Mouse (Mus musculus) bone marrow, adult 2 months (tissue): ENCODE results near the gene Gzmm. TPM values are rescaled to one million over a fixed set of nuclear protein-coding genes. Genes with fewer than 3 reads are reported as not detected.

Experiments used
- H3K27ac ChIP-seq: fragments of 200-500 bp; 2 replicates; pipeline ENCODE4 v1.5.1; 2012; ENCODE audit warnings: low read depth, mild to moderate bottlenecking, control low read depth, inconsistent platforms, low read length; ENCODE audit not compliant: control insufficient read depth, poor library complexity, insufficient read depth
- H3K4me1 ChIP-seq: fragments of 200-500 bp; 2 replicates; pipeline ENCODE4 v1.6.1; 2011; ENCODE audit warnings: low read length; ENCODE audit not compliant: control insufficient read depth, insufficient read depth
- H3K4me3 ChIP-seq: fragments of 200-500 bp; replicated peaks from 2 replicates; pipeline ENCODE3; 2011; ENCODE audit warnings: mild to moderate bottlenecking, low read depth, low read length, control low read depth; ENCODE audit not compliant: control insufficient read depth
- CTCF ChIP-seq: fragments of 200-500 bp; IDR thresholded peaks from 2 replicates; pipeline ENCODE4 v1.5.1; 2011; ENCODE audit warnings: low read length, control low read depth; ENCODE audit not compliant: control insufficient read depth, insufficient read depth
- POLR2A ChIP-seq: fragments of 200-500 bp; IDR thresholded peaks from 2 replicates; pipeline ENCODE4 v1.6.1; 2011; ENCODE audit warnings: low read depth, mild to moderate bottlenecking, control low read depth, low read length, borderline replicate concordance; ENCODE audit not compliant: control insufficient read depth
- WGBS: fragments of 180-500 bp; shearing (Covaris S2); methylation state at CpG from one replicate; pipeline ENCODE4 v1.1.7; 2018; 5-methylcytosine and 5-hydroxymethylcytosine counted together
- polyA plus RNA-seq: library from polyadenylated mRNA; stranded (reverse); fragments of >200 nt; gene quantifications from 2 replicates; pipeline ENCODE4 v1.2.4, GENCODE M21; 2011; ENCODE audit warnings: low replicate concordance; ENCODE audit not compliant: missing spikeins, insufficient read depth, insufficient read length

The Gzmm gene
- polyA plus RNA-seq, 1 experiment: not detected

GRCm38 (mm10) chr10:79665051-79665450 is 23.8 kb upstream of the Gzmm start:
- no peak overlapping the region for H3K4me3 ChIP-seq
- WGBS: 79% methylated on average over 8 of the region's 8 CpGs
- peaks cover under 1% of the 10 kb centered on the region for H3K4me1 ChIP-seq
- H3K27ac ChIP-seq: no peak overlapping the region
- no peak for TF ChIP-seq POLR2A
- TF ChIP-seq CTCF: no peak

GRCm38 (mm10) chr10:79666493-79666892 is 22.3 kb upstream of the Gzmm start:
- Histone ChIP-seq H3K4me3 (no peak overlapping the region), H3K4me1 (peaks cover 5% of the 10 kb centered on the region), H3K27ac (no peak overlapping the region)
- no peak for TF ChIP-seq CTCF
- no peak for TF ChIP-seq POLR2A
- 75% methylated on average over 9 of the region's 9 CpGs for WGBS

- 78% methylated on average over 5 of the region's 5 CpGs for WGBS
- H3K4me3 ChIP-seq: no peak overlapping the region
- no peak overlapping the region for H3K27ac ChIP-seq
- peaks cover 5% of the 10 kb centered on the region for H3K4me1 ChIP-seq
- no peak for TF ChIP-seq POLR2A
- TF ChIP-seq CTCF: no peak
Observed at GRCm38 (mm10) chr10:79668076-79668475, 20.7 kb upstream of the Gzmm start.

GRCm38 (mm10) chr10:79668771-79669575 is 19.8 kb upstream of the Gzmm start, which contains the start of gene Tpgs1:
TSS of gene Tpgs1 (plus strand) at chr10:79669369.
- peak within 1 kb of the TSS; percentile 96 for H3K4me3 ChIP-seq
- under 1% methylated on average over 45 of the region's 45 CpGs for WGBS

GRCm38 (mm10) chr10:79669576-79670057 is 19.2 kb upstream of the Gzmm start:
- peaks cover 5% of the 10 kb centered on the region for H3K4me1 ChIP-seq
- WGBS: under 1% methylated on average over 47 of the region's 47 CpGs
- H3K4me3 ChIP-seq: peak overlapping the region; percentile 96
- peak overlapping the region; percentile 84 for H3K27ac ChIP-seq
- TF ChIP-seq POLR2A: no peak
- TF ChIP-seq CTCF: no peak

More at GRCm38 (mm10) chr10:79668771-79669575, 19.8 kb upstream of the Gzmm start, which contains the start of gene Tpgs1:
- TF ChIP-seq CTCF (peak; percentile 52; the same call in 1 of the 2 replicates), POLR2A (peak; percentile 74; the same call in 1 of the 2 replicates)
- Histone ChIP-seq H3K4me1 (peaks cover 5% of the 10 kb centered on the region), H3K27ac (peak within 1 kb of the TSS; percentile 84)

- peaks cover 5% of the 10 kb centered on the region for H3K4me1 ChIP-seq
- H3K4me3 ChIP-seq: peak overlapping the region; percentile 96
- 40% methylated on average over 15 of the region's 15 CpGs for WGBS
- TF ChIP-seq CTCF: no peak
- no peak for TF ChIP-seq POLR2A
- peak overlapping the region; percentile 7 for H3K27ac ChIP-seq
Observed at GRCm38 (mm10) chr10:79670071-79670888, 18.5 kb upstream of the Gzmm start.

- H3K4me1 ChIP-seq: peaks cover 5% of the 10 kb centered on the region
- no peak overlapping the region for H3K4me3 ChIP-seq
- TF ChIP-seq POLR2A: no peak
- no peak for TF ChIP-seq CTCF
- H3K27ac ChIP-seq: no peak overlapping the region
- WGBS: 75% methylated on average over 6 of the region's 6 CpGs
Observed at GRCm38 (mm10) chr10:79671396-79672087, 17.3 kb upstream of the Gzmm start.
